ENCODE assay signal across 29 mouse cellular contexts in genomic region chr14:32412075-32412474, GRCm38 (mm10). TPM values are rescaled to one million over a fixed set of nuclear protein-coding genes. Genes with fewer than 3 reads are reported as not detected.
DNase-seq lines count a peak whose midpoint lies in the region; ATAC-seq lines count a peak whose summit lies in the region.
"Had no signal": no experiment of that assay in that cellular context is flagged by ENCODE, and none has a peak within 500 bp of the region (broad histone marks: within the 10 kb centered on the region; RNA-seq: fewer than 3 reads in every experiment).

No protein-coding gene starts in this region.

- no peaks in the 10 kb centered on the region for H3K9me3 ChIP-seq in limb, embryonic 11.5 days (ENCODE audit: control insufficient read depth, low read length)
- no peaks in the 10 kb centered on the region for H3K9me3 ChIP-seq in limb, embryonic 10.5 days (replicated peaks)
- H3K9me3 ChIP-seq: embryonic facial prominence, embryonic 12.5 days; embryonic facial prominence, embryonic 15.5 days; G1E; hindbrain, embryonic 15.5 days had no signal

- no peak overlapping the region for H3K4me2 ChIP-seq in limb, embryonic 11.5 days (ENCODE audit: low read depth, severe bottlenecking)
- H3K4me2 ChIP-seq: embryonic facial prominence, embryonic 12.5 days; embryonic facial prominence, embryonic 15.5 days; heart, embryonic 11.5 days; hindbrain, embryonic 12.5 days; hindbrain, embryonic 15.5 days had no signal

- no peaks in the 10 kb centered on the region for H3K27me3 ChIP-seq in limb, embryonic 11.5 days (ENCODE audit: control insufficient read depth, insufficient read depth, low read length)
- H3K27me3 ChIP-seq in limb, embryonic 10.5 days (ENCODE audit: low read depth, poor library complexity, severe bottlenecking) = no peaks in the 10 kb centered on the region
- H3K27me3 ChIP-seq: embryonic facial prominence, embryonic 12.5 days; embryonic facial prominence, embryonic 15.5 days; hindbrain, embryonic 12.5 days had no signal

- no peak overlapping the region for H3K9ac ChIP-seq in limb, embryonic 11.5 days (ENCODE audit: low read length)
- H3K9ac ChIP-seq: embryonic facial prominence, embryonic 12.5 days; embryonic facial prominence, embryonic 15.5 days; forebrain, postnatal 0 days; hindbrain, embryonic 12.5 days; hindbrain, embryonic 15.5 days had no signal

- 77% methylated on average over 5 of the region's 5 CpGs for WGBS in limb, embryonic 11.5 days
- WGBS in limb, embryonic 10.5 days = 81% methylated on average over 5 of the region's 5 CpGs

- H3K4me3 ChIP-seq in limb, embryonic 11.5 days (ENCODE audit: low read depth, low read length) = no peak overlapping the region
- no peak overlapping the region for H3K4me3 ChIP-seq in limb, embryonic 10.5 days
- H3K4me3 ChIP-seq: embryonic facial prominence, embryonic 12.5 days; embryonic facial prominence, embryonic 15.5 days; heart, adult 2 months; hindbrain, embryonic 12.5 days; hindbrain, embryonic 15.5 days had no signal

- no peaks in the 10 kb centered on the region for H3K4me1 ChIP-seq in limb, embryonic 11.5 days (ENCODE audit: control insufficient read depth, insufficient read depth, low read length)
- H3K4me1 ChIP-seq in limb, embryonic 10.5 days = peaks cover 12% of the 10 kb centered on the region
- H3K4me1 ChIP-seq: embryonic facial prominence, embryonic 12.5 days; embryonic facial prominence, embryonic 15.5 days; hindbrain, embryonic 12.5 days; hindbrain, embryonic 15.5 days had no signal

- ATAC-seq in limb, embryonic 11.5 days (ENCODE audit: insufficient number of reproducible peaks, low FRiP score, low TSS enrichment, low read depth) = no peak
- ATAC-seq: forebrain, embryonic 14.5 days; forebrain, postnatal 0 days had no signal

- no peaks in the 10 kb centered on the region for H3K36me3 ChIP-seq in limb, embryonic 11.5 days (ENCODE audit: control insufficient read depth, insufficient read depth, low read length)
- H3K36me3 ChIP-seq in limb, embryonic 10.5 days = no peaks in the 10 kb centered on the region
- H3K36me3 ChIP-seq: embryonic facial prominence, embryonic 12.5 days; embryonic facial prominence, embryonic 15.5 days; G1E; hindbrain, embryonic 12.5 days; hindbrain, embryonic 15.5 days had no signal

- DNase-seq in frontal cortex, postnatal 36 days (ENCODE audit: low spot score in 2 of 2) = peak; percentile 5 to 14
- no peak for DNase-seq in frontal cortex, postnatal 14 days (ENCODE audit: low spot score in 2 of 2)
- peak; percentile 18 for DNase-seq in limb, embryonic 11.5 days (ENCODE audit: low spot score)
- DNase-seq in limb, embryonic 10.5 days (ENCODE audit: low spot score) = no peak
- DNase-seq in right cerebral cortex, adult 2 months (ENCODE audit: low spot score in 2 of 2) = peak; percentile 6 to 16
- no peak for DNase-seq in right cerebral cortex, postnatal 14 days
- peak; percentile 24 for DNase-seq in brain, adult 2 months (ENCODE audit: low read depth, low spot score)
- DNase-seq in natural killer cell, adult 2 months (ENCODE audit: low spot score in 2 of 2) = no peak
- DNase-seq: adrenal gland, adult 2 months; adrenal gland, postnatal 14 days; B cell, adult 2 months; cerebellum, adult 11-12 months; cerebellum, adult 8-10 months; cerebellum, postnatal 10 days; forebrain, postnatal 0 days; gastrocnemius, postnatal 25 days; heart, adult 2 months had no signal

- H3K27ac ChIP-seq in limb, embryonic 11.5 days (replicated peaks; ENCODE audit: low read depth, low read length) = no peak overlapping the region
- H3K27ac ChIP-seq in limb, embryonic 10.5 days = no peak overlapping the region
- H3K27ac ChIP-seq: embryonic facial prominence, embryonic 12.5 days; embryonic facial prominence, embryonic 15.5 days; heart, adult 2 months; hindbrain, embryonic 12.5 days; hindbrain, embryonic 15.5 days had no signal

RNA-seq across cellular contexts. Expression of gene 1700024G13Rik, which starts 23.9 kb away (rescaled TPM):
- polyA plus RNA-seq in limb, embryonic 11.5 days (2014; fragmentation: Nextera tagmentation; extraction: Ambion mirVana) = not detected in 2 replicates
- not detected in 2 replicates for polyA plus RNA-seq in limb, embryonic 10.5 days (2016; fragmentation: Nextera tagmentation; extraction: Ambion mirVana)
- polyA plus RNA-seq: adrenal gland, adult 2 months; embryonic facial prominence, embryonic 12.5 days; forebrain, embryonic 11.5 days; G1E; heart, embryonic 11.5 days; heart, embryonic 14.5 days; heart, postnatal 0 days; intestine, embryonic 14.5 days had no signal

RNA-seq across cellular contexts. Expression of gene Slc18a3, which starts 52.6 kb away (rescaled TPM):
- 0.08 TPM in 1 of 2 replicates, not detected in the other for polyA plus RNA-seq in limb, embryonic 11.5 days (2014; fragmentation: Nextera tagmentation; extraction: Ambion mirVana)
- not detected in 2 replicates for polyA plus RNA-seq in limb, embryonic 10.5 days (2016; fragmentation: Nextera tagmentation; extraction: Ambion mirVana)
- polyA plus RNA-seq: G1E; gonadal fat pad, adult 2 months; heart, embryonic 11.5 days; heart, postnatal 0 days had no signal

RNA-seq across cellular contexts. Expression of gene Chat, which starts 53.7 kb away (rescaled TPM):
- polyA plus RNA-seq in limb, embryonic 11.5 days (2014; fragmentation: Nextera tagmentation; extraction: Ambion mirVana) = not detected in 2 replicates
- polyA plus RNA-seq in limb, embryonic 10.5 days (2016; fragmentation: Nextera tagmentation; extraction: Ambion mirVana) = not detected in 2 replicates
- polyA plus RNA-seq: adrenal gland, adult 2 months; embryonic facial prominence, embryonic 12.5 days; forebrain, embryonic 11.5 days; forebrain, embryonic 14.5 days; G1E; gonadal fat pad, adult 2 months; heart, embryonic 11.5 days; heart, embryonic 14.5 days; heart, postnatal 0 days had no signal

Comparison
In these comparisons a context has a peak if more than half of its experiments do, and no peak if none do; other contexts are left out.
1. DNase-seq: peak in frontal cortex, postnatal 36 days (2 of 2), limb, embryonic 11.5 days (single experiment), right cerebral cortex, adult 2 months (2 of 2) and brain, adult 2 months (single experiment); none in frontal cortex, postnatal 14 days (0 of 2), limb, embryonic 10.5 days (single experiment), right cerebral cortex, postnatal 14 days (single experiment) and natural killer cell, adult 2 months (0 of 2).